Mouse (Mus musculus) G1E (cell line): ENCODE measurements around the gene Neurl1a. TPM values are rescaled to one million over a fixed set of nuclear protein-coding genes. Genes with fewer than 3 reads are reported as not detected.

Source experiments
- ATAC-seq: 2 replicates; pipeline ENCODE4 v1.8.0; 2016; ENCODE audit warnings: mild to moderate bottlenecking; ENCODE audit not compliant: insufficient number of reproducible peaks, poor library complexity, low FRiP score, severe bottlenecking; ENCODE audit errors: extremely low read depth
- DNase-seq: peaks from one replicate; pipeline ENCODE4 v3.0.0; 2012; ENCODE audit warnings: low spot score
- H3K27me3 ChIP-seq: 2 replicates; pipeline ENCODE4 v1.6.1; 2012; ENCODE audit warnings: mild to moderate bottlenecking, low read length, inconsistent platforms; ENCODE audit not compliant: insufficient read depth
- H3K36me3 ChIP-seq: replicated peaks from 2 replicates; pipeline ENCODE3; 2012; ENCODE audit warnings: mild to moderate bottlenecking, inconsistent platforms
- H3K4me1 ChIP-seq: 2 replicates; pipeline ENCODE4 v1.6.1; 2012; ENCODE audit warnings: low read depth, low read length, inconsistent platforms, mixed read lengths; ENCODE audit not compliant: insufficient read depth
- H3K4me3 ChIP-seq: 2 replicates; pipeline ENCODE4 v1.5.1; 2012; ENCODE audit warnings: low read depth, mild to moderate bottlenecking, inconsistent platforms, low read length, moderate library complexity, mixed read lengths
- H3K9me3 ChIP-seq: replicated peaks from 2 replicates; pipeline ENCODE4 v1.6.1; 2012; ENCODE audit warnings: inconsistent platforms
- CTCF ChIP-seq: IDR thresholded peaks from 2 replicates; pipeline ENCODE4 v1.5.1; 2012; ENCODE audit warnings: low read depth, low read length, inconsistent platforms, mixed read lengths
- GATA1 ChIP-seq: IDR thresholded peaks from 2 replicates; pipeline ENCODE4 v1.6.1; 2012; ENCODE audit warnings: borderline replicate concordance, low read length, inconsistent platforms, mixed read lengths
- GATA2 ChIP-seq: IDR thresholded peaks from 2 replicates; pipeline ENCODE4 v1.6.1; 2012; ENCODE audit warnings: low read depth, low read length, inconsistent platforms, borderline replicate concordance
- POLR2AphosphoS5 ChIP-seq: IDR thresholded peaks from 2 replicates; pipeline ENCODE4 v1.6.1; 2012; ENCODE audit warnings: low read depth, low read length, inconsistent platforms; ENCODE audit not compliant: insufficient replicate concordance
- TAL1 ChIP-seq: conservative IDR thresholded peaks from 2 replicates; pipeline ENCODE4 v1.6.1; 2012; ENCODE audit warnings: low read depth, low read length, inconsistent platforms, mixed read lengths
- polyA plus RNA-seq: library from polyadenylated mRNA; stranded (reverse); fragments of >175 nt; gene quantifications from 2 replicates; pipeline ENCODE4 v1.2.3, GENCODE M21; 2012
- total RNA-seq, 2 experiments: library from RNA; stranded (forward) in 1 of 2; stranded (reverse) in 1 of 2; fragments of 200-1000 nt in 1 of 2; fragments of >200 nt in 1 of 2; fragmentation: Nextera tagmentation in 1 of 2; gene quantifications; 2 replicates each; pipeline ENCODE4 v1.2.3; 2014 to 2017

Neurl1a gene
- total and polyA plus RNA-seq, 3 experiments: 0.05 TPM; not detected in 2

DNA sequence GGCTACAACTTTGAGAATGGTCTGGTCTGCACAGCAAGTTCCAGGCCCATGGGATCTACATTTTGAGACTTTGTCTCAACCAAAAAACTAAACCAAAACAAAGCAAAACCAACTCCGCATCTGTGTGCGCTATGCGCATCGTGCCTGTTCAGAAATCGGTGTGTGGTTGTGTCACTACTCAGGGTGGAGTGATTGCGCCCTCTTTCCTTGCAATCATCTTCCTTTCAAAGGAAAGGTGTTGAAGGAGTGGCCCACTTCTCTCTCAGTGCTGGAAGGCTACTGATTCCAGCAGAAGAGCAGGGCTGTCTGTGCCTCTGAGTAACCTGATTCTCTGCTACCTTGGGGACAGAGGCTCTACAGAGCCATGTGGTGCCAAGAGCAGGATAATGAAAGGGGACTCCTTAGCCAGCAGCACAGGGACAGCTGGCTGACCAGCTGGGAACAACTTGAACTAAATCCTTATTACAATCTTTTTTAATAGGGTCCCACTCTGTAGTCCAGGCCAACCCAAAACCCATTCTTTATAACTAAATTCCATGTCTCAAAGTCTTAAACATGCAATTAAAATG lies 15.4 kb upstream of the Neurl1a start:
- DNase-seq (no peak), ATAC-seq (no peak)
- H3K9me3 ChIP-seq: no peaks in the 10 kb centered on the region
- 0 out of 2 replicates have a peak, but pooled peaks cover 4% of the 10 kb centered on the region for H3K4me1 ChIP-seq
- peaks cover 4% of the 10 kb centered on the region; the same call in 1 of the 2 replicates for H3K27me3 ChIP-seq
- TF ChIP-seq GATA2 (no peak), GATA1 (no peak), TAL1 (no peak), POLR2AphosphoS5 (no peak), CTCF (no peak)
- H3K36me3 ChIP-seq: no peaks in the 10 kb centered on the region
- no peak overlapping the region for H3K4me3 ChIP-seq

- TF ChIP-seq TAL1 (no peak), CTCF (no peak), POLR2AphosphoS5 (no peak)
- no peak for ATAC-seq
- Histone ChIP-seq H3K4me1 (peaks cover 10% of the 10 kb centered on the region; the same call in 1 of the 2 replicates), H3K4me3 (no peak overlapping the region), H3K9me3 (no peaks in the 10 kb centered on the region), H3K36me3 (no peaks in the 10 kb centered on the region), H3K27me3 (peaks cover 4% of the 10 kb centered on the region; the same call in 1 of the 2 replicates)
- DNase-seq: no peak
Observed at GRCm38 (mm10) chr19:47166758-47167157, 11.9 kb upstream of the Neurl1a start.

- Histone ChIP-seq H3K27me3 (peaks cover 4% of the 10 kb centered on the region; the same call in 1 of the 2 replicates), H3K9me3 (no peaks in the 10 kb centered on the region), H3K4me1 (peaks cover 10% of the 10 kb centered on the region; the same call in 1 of the 2 replicates), H3K4me3 (no peak overlapping the region), H3K36me3 (no peaks in the 10 kb centered on the region)
- DNase-seq (no peak), ATAC-seq (no peak)
- TF ChIP-seq TAL1: no peak
- no peak for TF ChIP-seq GATA2
- TF ChIP-seq POLR2AphosphoS5: no peak
- no peak for TF ChIP-seq GATA1
- no peak for TF ChIP-seq CTCF
Observed at GRCm38 (mm10) chr19:47167617-47168214, 10.9 kb upstream of the Neurl1a start.

GRCm38 (mm10) chr19:47168223-47168622 lies 10.4 kb upstream of the Neurl1a start:
- Histone ChIP-seq H3K27me3 (peaks cover 4% of the 10 kb centered on the region; the same call in 1 of the 2 replicates), H3K36me3 (no peaks in the 10 kb centered on the region), H3K4me3 (no peak overlapping the region), H3K9me3 (no peaks in the 10 kb centered on the region), H3K4me1 (peaks cover 10% of the 10 kb centered on the region; the same call in 1 of the 2 replicates)
- TF ChIP-seq TAL1 (no peak), GATA1 (no peak), CTCF (peak; percentile 60)
- peak; percentile 47 for DNase-seq
- no peak for ATAC-seq

GRCm38 (mm10) chr19:47168793-47169412 lies 9.7 kb upstream of the Neurl1a start:
- Histone ChIP-seq H3K4me1 (peaks cover 10% of the 10 kb centered on the region; the same call in 1 of the 2 replicates), H3K36me3 (no peaks in the 10 kb centered on the region), H3K4me3 (no peak overlapping the region), H3K27me3 (peaks cover 4% of the 10 kb centered on the region; the same call in 1 of the 2 replicates), H3K9me3 (no peaks in the 10 kb centered on the region)
- peak; percentile 89 for TF ChIP-seq CTCF
- TF ChIP-seq TAL1: no peak
- DNase-seq: peak; percentile 26
- peak; percentile 54 for ATAC-seq

GRCm38 (mm10) chr19:47174515-47174914 lies 4.1 kb upstream of the Neurl1a start:
- Histone ChIP-seq H3K4me3 (no peak overlapping the region), H3K9me3 (peaks cover 11% of the 10 kb centered on the region; the same call in 1 of the 2 replicates), H3K4me1 (no peaks in the 10 kb centered on the region; the same call in 1 of the 2 replicates), H3K36me3 (no peaks in the 10 kb centered on the region), H3K27me3 (peaks cover 7% of the 10 kb centered on the region; the same call in 1 of the 2 replicates)
- ATAC-seq: no peak
- TF ChIP-seq TAL1 (no peak), CTCF (0 out of 2 replicates have a peak, but pooled peaks have one; percentile 10)
- no peak for DNase-seq
